Mouse (Mus musculus): ENCODE measurements around the gene Fip1l1. TPM values are rescaled to one million over a fixed set of nuclear protein-coding genes. Genes with fewer than 3 reads are reported as not detected.
A peak's percentile ranks its signal among the peaks of the same experiment; 100 is the strongest.

Gene Fip1l1
- 177 and 180 TPM in 2 replicates for polyA plus RNA-seq (2011; ENCODE audit: insufficient read depth, insufficient read length, low read depth, missing spikeins)

GRCm38 (mm10) chr5:74535240-74536021 is at the start of gene Fip1l1:
Gene Fip1l1, plus strand, starts transcription at chr5:74535449.
- Histone ChIP-seq H3K9ac (ENCODE audit: low read depth, poor library complexity, severe bottlenecking) (peak within 1 kb of the TSS; percentile 93), H3K27ac (ENCODE audit: insufficient read depth, low read length) (peak within 1 kb of the TSS; percentile 62), H3K4me1 (ENCODE audit: control insufficient read depth, insufficient read depth, low read length) (no peaks in the 10 kb centered on the region), H3K9me3 (replicated peaks; ENCODE audit: control insufficient read depth, insufficient read depth, low read length, poor library complexity, severe bottlenecking) (no peaks in the 10 kb centered on the region), H3K4me3 (ENCODE audit: low read depth, low read length) (peak within 1 kb of the TSS; percentile 93), H3K36me3 (ENCODE audit: control insufficient read depth, insufficient read depth, low read length, poor library complexity, severe bottlenecking) (peaks cover 7% of the 10 kb centered on the region), H3K27me3 (ENCODE audit: control insufficient read depth, insufficient read depth, low read length, poor library complexity, severe bottlenecking) (no peaks in the 10 kb centered on the region)
- no peak for TF ChIP-seq CTCF (IDR thresholded peaks at IDR 0.05; ENCODE audit: low read depth, low read length)
- peak; percentile 47 for TF ChIP-seq POLR2A (IDR thresholded peaks at IDR 0.05; ENCODE audit: insufficient read depth, low read length)

- Histone ChIP-seq H3K9me3 (replicated peaks; ENCODE audit: control insufficient read depth, insufficient read depth, low read length, poor library complexity, severe bottlenecking) (no peaks in the 10 kb centered on the region), H3K4me3 (ENCODE audit: low read depth, low read length) (no peak overlapping the region), H3K4me1 (ENCODE audit: control insufficient read depth, insufficient read depth, low read length) (no peaks in the 10 kb centered on the region), H3K27me3 (ENCODE audit: control insufficient read depth, insufficient read depth, low read length, poor library complexity, severe bottlenecking) (no peaks in the 10 kb centered on the region), H3K27ac (ENCODE audit: insufficient read depth, low read length) (no peak overlapping the region), H3K9ac (ENCODE audit: low read depth, poor library complexity, severe bottlenecking) (no peak overlapping the region), H3K36me3 (ENCODE audit: control insufficient read depth, insufficient read depth, low read length, poor library complexity, severe bottlenecking) (no peaks in the 10 kb centered on the region)
- no peak for TF ChIP-seq EP300 (IDR thresholded peaks at IDR 0.05; ENCODE audit: insufficient read depth, low read depth, low read length)
- no peak for TF ChIP-seq CTCF (IDR thresholded peaks at IDR 0.05; ENCODE audit: low read depth, low read length)
- no peak for TF ChIP-seq POLR2A (IDR thresholded peaks at IDR 0.05; ENCODE audit: insufficient read depth, low read length)
Observed at GRCm38 (mm10) chr5:74492705-74493104, 42.5 kb upstream of the Fip1l1 start.

GRCm38 (mm10) chr5:74511686-74512085 is 23.6 kb upstream of the Fip1l1 start:
- H3K27me3 ChIP-seq (ENCODE audit: control insufficient read depth, insufficient read depth, low read length, poor library complexity, severe bottlenecking) = no peaks in the 10 kb centered on the region
- no peaks in the 10 kb centered on the region for H3K36me3 ChIP-seq (ENCODE audit: control insufficient read depth, insufficient read depth, low read length, poor library complexity, severe bottlenecking)
- no peak overlapping the region for H3K9ac ChIP-seq (ENCODE audit: low read depth, poor library complexity, severe bottlenecking)
- TF ChIP-seq EP300 (IDR thresholded peaks at IDR 0.05; ENCODE audit: insufficient read depth, low read depth, low read length) = no peak
- no peak for TF ChIP-seq POLR2A (IDR thresholded peaks at IDR 0.05; ENCODE audit: insufficient read depth, low read length)
- TF ChIP-seq CTCF (IDR thresholded peaks at IDR 0.05; ENCODE audit: low read depth, low read length) = no peak
- no peak overlapping the region for H3K27ac ChIP-seq (ENCODE audit: insufficient read depth, low read length)
- H3K9me3 ChIP-seq (replicated peaks; ENCODE audit: control insufficient read depth, insufficient read depth, low read length, poor library complexity, severe bottlenecking) = no peaks in the 10 kb centered on the region
- H3K4me3 ChIP-seq (ENCODE audit: low read depth, low read length) = no peak overlapping the region
- H3K4me1 ChIP-seq (ENCODE audit: control insufficient read depth, insufficient read depth, low read length) = no peaks in the 10 kb centered on the region

GRCm38 (mm10) chr5:74527025-74527424 is 8.2 kb upstream of the Fip1l1 start:
- TF ChIP-seq POLR2A (IDR thresholded peaks at IDR 0.05; ENCODE audit: insufficient read depth, low read length) = no peak
- TF ChIP-seq CTCF (IDR thresholded peaks at IDR 0.05; ENCODE audit: low read depth, low read length) = no peak
- TF ChIP-seq EP300 (IDR thresholded peaks at IDR 0.05; ENCODE audit: insufficient read depth, low read depth, low read length) = no peak

GRCm38 (mm10) chr5:74530785-74531184 is 4.5 kb upstream of the Fip1l1 start:
- Histone ChIP-seq H3K4me3 (ENCODE audit: low read depth, low read length) (peak overlapping the region; percentile 93), H3K4me1 (ENCODE audit: control insufficient read depth, insufficient read depth, low read length) (no peaks in the 10 kb centered on the region), H3K27me3 (ENCODE audit: control insufficient read depth, insufficient read depth, low read length, poor library complexity, severe bottlenecking) (no peaks in the 10 kb centered on the region), H3K9ac (ENCODE audit: low read depth, poor library complexity, severe bottlenecking) (peak overlapping the region; percentile 36; the same call in 1 of the 2 replicates), H3K9me3 (replicated peaks; ENCODE audit: control insufficient read depth, insufficient read depth, low read length, poor library complexity, severe bottlenecking) (no peaks in the 10 kb centered on the region), H3K36me3 (ENCODE audit: control insufficient read depth, insufficient read depth, low read length, poor library complexity, severe bottlenecking) (no peaks in the 10 kb centered on the region), H3K27ac (ENCODE audit: insufficient read depth, low read length) (no peak overlapping the region)
- TF ChIP-seq CTCF (IDR thresholded peaks at IDR 0.05; ENCODE audit: low read depth, low read length) = no peak
- TF ChIP-seq POLR2A (IDR thresholded peaks at IDR 0.05; ENCODE audit: insufficient read depth, low read length) = no peak
- TF ChIP-seq EP300 (IDR thresholded peaks at IDR 0.05; ENCODE audit: insufficient read depth, low read depth, low read length) = no peak

More at GRCm38 (mm10) chr5:74527025-74527424, 8.2 kb upstream of the Fip1l1 start:
- no peak overlapping the region for H3K27ac ChIP-seq (ENCODE audit: insufficient read depth, low read length)
- H3K9ac ChIP-seq (ENCODE audit: low read depth, poor library complexity, severe bottlenecking) = no peak overlapping the region
- no peak overlapping the region for H3K4me3 ChIP-seq (ENCODE audit: low read depth, low read length)
- H3K9me3 ChIP-seq (replicated peaks; ENCODE audit: control insufficient read depth, insufficient read depth, low read length, poor library complexity, severe bottlenecking) = no peaks in the 10 kb centered on the region
- H3K4me1 ChIP-seq (ENCODE audit: control insufficient read depth, insufficient read depth, low read length) = no peaks in the 10 kb centered on the region
- H3K36me3 ChIP-seq (ENCODE audit: control insufficient read depth, insufficient read depth, low read length, poor library complexity, severe bottlenecking) = no peaks in the 10 kb centered on the region
- H3K27me3 ChIP-seq (ENCODE audit: control insufficient read depth, insufficient read depth, low read length, poor library complexity, severe bottlenecking) = no peaks in the 10 kb centered on the region

GRCm38 (mm10) chr5:74531630-74532280 is 3.5 kb upstream of the Fip1l1 start, which contains the start of gene Scfd2:
Gene Scfd2, minus strand, starts transcription at chr5:74531759.
- peak within 1 kb of the TSS; percentile 56 for H3K9ac ChIP-seq (ENCODE audit: low read depth, poor library complexity, severe bottlenecking)
- H3K4me1 ChIP-seq (ENCODE audit: control insufficient read depth, insufficient read depth, low read length) = no peaks in the 10 kb centered on the region
- peak within 1 kb of the TSS; percentile 93 for H3K4me3 ChIP-seq (ENCODE audit: low read depth, low read length)
- no peaks in the 10 kb centered on the region for H3K36me3 ChIP-seq (ENCODE audit: control insufficient read depth, insufficient read depth, low read length, poor library complexity, severe bottlenecking)
- no peaks in the 10 kb centered on the region for H3K9me3 ChIP-seq (replicated peaks; ENCODE audit: control insufficient read depth, insufficient read depth, low read length, poor library complexity, severe bottlenecking)
- H3K27me3 ChIP-seq (ENCODE audit: control insufficient read depth, insufficient read depth, low read length, poor library complexity, severe bottlenecking) = no peaks in the 10 kb centered on the region
- no peak within 1 kb of the TSS for H3K27ac ChIP-seq (ENCODE audit: insufficient read depth, low read length)
- TF ChIP-seq EP300 (IDR thresholded peaks at IDR 0.05; ENCODE audit: insufficient read depth, low read depth, low read length) = no peak
- peak; percentile 67 for TF ChIP-seq POLR2A (IDR thresholded peaks at IDR 0.05; ENCODE audit: insufficient read depth, low read length)
